Comparison of ENCODE assay signal across 7 mouse cellular contexts in the genomic region with DNA sequence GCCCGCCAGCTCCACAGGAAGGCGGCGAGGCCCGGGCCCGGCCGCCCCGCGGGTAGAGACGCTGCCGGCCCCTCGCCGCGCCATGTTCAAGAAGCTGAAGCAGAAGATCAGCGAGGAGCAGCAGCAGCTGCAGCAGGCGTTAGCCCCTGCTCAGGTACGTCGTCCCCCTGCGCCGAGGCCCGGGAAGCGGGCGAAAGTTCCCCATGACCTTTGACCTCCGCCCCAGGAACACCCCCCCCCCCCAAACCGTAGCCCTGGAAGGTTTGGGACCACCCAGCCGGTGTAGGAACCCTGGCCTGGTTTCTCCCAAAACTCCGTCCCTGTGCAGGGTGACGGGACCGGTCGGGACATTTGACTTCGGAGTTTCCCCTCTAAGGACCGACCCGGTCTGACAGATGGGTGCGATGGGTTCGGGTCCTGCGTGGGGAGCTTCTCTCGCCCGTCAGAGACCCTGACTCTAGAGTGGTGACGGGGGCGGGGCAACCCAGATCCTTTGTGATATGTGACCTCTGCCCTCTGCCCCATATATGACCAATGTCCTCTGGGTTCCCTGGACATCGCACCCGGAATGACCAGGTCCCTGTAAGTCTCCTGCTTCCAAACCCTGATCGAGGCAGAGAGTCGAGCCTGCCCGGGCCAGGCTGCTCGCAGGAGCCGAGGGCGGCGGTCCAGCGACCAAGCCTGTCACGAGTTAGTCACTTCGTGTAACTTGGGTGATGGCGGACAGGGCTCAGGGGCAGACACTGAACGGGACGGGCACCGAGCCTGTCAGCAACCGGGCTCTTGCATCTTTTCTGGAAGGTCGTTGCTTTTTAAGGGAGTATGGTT. TPM values are rescaled to one million over a fixed set of nuclear protein-coding genes. Genes with fewer than 3 reads are reported as not detected.
DNase-seq lines count a peak whose midpoint lies in the region; ATAC-seq and TF ChIP-seq lines count a peak whose summit lies in the region.

No protein-coding gene starts in this region.

- ATAC-seq in CD4-positive, CD25-positive, alpha-beta regulatory T cell, adult 4 months = peak; percentile 24
- ATAC-seq in common myeloid progenitor, adult 5-6 weeks (replicated peaks; ENCODE audit: low read depth, poor library complexity, severe bottlenecking) = peak; percentile 52

- TF ChIP-seq POLR2A in lung, adult 2 months (IDR thresholded peaks at IDR 0.05; ENCODE audit: borderline replicate concordance, extremely low read depth, low read depth, low read length) = no peak
- TF ChIP-seq POLR2A in olfactory bulb, adult 2 months (IDR thresholded peaks at IDR 0.05; ENCODE audit: insufficient read depth, low read depth, low read length) = no peak

- peak; percentile 19 for DNase-seq in R1 (ENCODE audit: low read depth, low spot score)
- peak; percentile 44 to 49 for DNase-seq in heart, adult 9 months (ENCODE audit: low spot score in 2 of 2)
- peak; percentile 67 for DNase-seq in kidney, adult 18-20 months
- peak; percentile 44 for DNase-seq in lung, adult 2 months

- peak overlapping the region; percentile 93 for H3K4me3 ChIP-seq in lung, adult 2 months (replicated peaks; ENCODE audit: extremely low read depth, low read depth, low read length)
- peak overlapping the region; percentile 75 for H3K4me3 ChIP-seq in olfactory bulb, adult 2 months (ENCODE audit: insufficient read depth, low read depth, low read length)

- H3K27ac ChIP-seq in olfactory bulb, adult 2 months (ENCODE audit: insufficient read depth, low read depth, low read length) = no peak overlapping the region

- H3K4me1 ChIP-seq in lung, adult 2 months (ENCODE audit: control insufficient read depth, insufficient read depth, low read length) = peaks cover 15% of the 10 kb centered on the region
- peaks cover 18% of the 10 kb centered on the region for H3K4me1 ChIP-seq in olfactory bulb, adult 2 months (ENCODE audit: control insufficient read depth, insufficient read depth, low read length)

- TF ChIP-seq CTCF in lung, adult 2 months (IDR thresholded peaks at IDR 0.05; ENCODE audit: insufficient read depth, low read length) = no peak
- no peak for TF ChIP-seq CTCF in olfactory bulb, adult 2 months (IDR thresholded peaks at IDR 0.05; ENCODE audit: insufficient read depth, low read depth, low read length)

- under 1% methylated on average over 56 of the region's 57 CpGs for WGBS in lung, adult 2 months
- under 1% methylated on average over 57 of the region's 57 CpGs for WGBS in olfactory bulb, adult 2 months

RNA-seq across cellular contexts. Expression of a gene that starts 0.6 kb away (rescaled TPM):
- polyA plus RNA-seq in CD4-positive, CD25-positive, alpha-beta regulatory T cell, adult 4 months (2017; shearing (Covaris generic)) = 10 to 100 TPM; 24.4 to 30.7 TPM
- total RNA-seq in common myeloid progenitor, adult 5-6 weeks (2017) = 86.7 and 91.0 TPM in 2 replicates
- polyA plus RNA-seq in lung, adult 2 months (2012; rRNA removed) = 9.0 and 17.4 TPM in 2 replicates
- polyA plus RNA-seq in olfactory bulb, adult 2 months (2012; ENCODE audit: insufficient read depth, insufficient read length, low replicate concordance, missing spikeins) = 302 TPM in 1 of 2 replicates, not detected in the other

RNA-seq across cellular contexts. Expression of a gene that starts 28.6 kb away (rescaled TPM):
- under 1 TPM; 0.28 to 0.54 TPM for polyA plus RNA-seq in CD4-positive, CD25-positive, alpha-beta regulatory T cell, adult 4 months (2017; shearing (Covaris generic))
- not detected in 2 replicates for total RNA-seq in common myeloid progenitor, adult 5-6 weeks (2017)
- 0.96 and 1.3 TPM in 2 replicates for polyA plus RNA-seq in lung, adult 2 months (2012; rRNA removed)
- not detected in 2 replicates for polyA plus RNA-seq in olfactory bulb, adult 2 months (2012; ENCODE audit: insufficient read depth, insufficient read length, low replicate concordance, missing spikeins)
